Mouse (Mus musculus): ENCODE results near the gene Galnt18. TPM values are rescaled to one million over a fixed set of nuclear protein-coding genes. Genes with fewer than 3 reads are reported as not detected.

Gene Galnt18
- total RNA-seq, 2 experiments from 2014 or later, result 55.7 to 62.1 TPM

- Histone ChIP-seq H3K4me3 (no peak overlapping the region), H3K27ac (no peak overlapping the region)
- no peak for TF ChIP-seq CTCF (conservative IDR thresholded peaks at IDR 0.05)
- DNase-seq (ENCODE audit: low spot score in 2 of 2), result no peak
These were observed 346.6 kb downstream of the Galnt18 start for GRCm38 (mm10) chr7:111433173-111433572.

DNA sequence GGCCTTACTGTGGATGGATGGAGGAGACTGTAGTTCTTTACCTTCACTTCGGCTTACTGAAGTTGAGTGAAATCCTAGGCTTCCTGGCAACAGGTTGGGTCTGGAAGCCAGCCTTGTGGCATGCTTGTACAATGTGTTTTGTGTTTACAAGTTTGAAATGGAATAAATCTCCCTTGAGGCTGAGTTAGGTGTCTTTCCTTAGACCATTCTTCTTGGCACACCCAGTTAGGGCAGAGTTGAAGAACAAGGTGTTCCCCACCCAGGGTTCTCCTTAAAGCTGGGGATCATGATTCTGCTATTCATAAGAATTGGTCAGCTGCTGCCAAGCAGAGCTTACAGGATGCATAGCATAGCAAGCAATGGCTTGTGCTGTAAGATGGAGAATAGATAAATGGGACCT lies 352.4 kb downstream of the Galnt18 start:
- Histone ChIP-seq H3K4me3 (no peak overlapping the region), H3K27ac (no peak overlapping the region)
- TF ChIP-seq CTCF (conservative IDR thresholded peaks at IDR 0.05), result no peak
- no peak for DNase-seq (ENCODE audit: low spot score in 2 of 2)

Small RNAs within 50 kb of the gene (microRNA-seq; reads per million reads assigned to microRNA genes)
- 0 reads per million in 2 experiments for gene Gm25787

Other genes starting within 250 kb of the Galnt18 start
- 10 to 100 TPM; 65.3 to 66.9 TPM for gene Usp47, start 243.5 kb upstream of the Galnt18 start, total RNA-seq (2021)